ENCODE assay signal across 47 mouse cellular contexts in genomic region chr7:86344253-86344652, GRCm38 (mm10). TPM values are rescaled to one million over a fixed set of nuclear protein-coding genes. Genes with fewer than 3 reads are reported as not detected.
"Had no signal": no experiment of that assay in that cellular context is flagged by ENCODE, and none has a peak within 500 bp of the region (broad histone marks: within the 10 kb centered on the region; RNA-seq: fewer than 3 reads in every experiment).

No protein-coding gene starts in this region.

- ATAC-seq: liver, embryonic 12.5 days; liver, postnatal 0 days; lung, postnatal 0 days; midbrain, embryonic 13.5 days; midbrain, embryonic 15.5 days; midbrain, embryonic 16.5 days had no signal

- DNase-seq: left cerebral cortex, postnatal 4 days; liver; liver, embryonic 13.5 days; liver, postnatal 0 days; lung, adult 18-20 months; lung, adult 2 months; lung, embryonic 14.5 days; lung, postnatal 10 days; lung, postnatal 14 days; lung, postnatal 36 days; lung, postnatal 4 days; midbrain, embryonic 14.5 days had no signal

- H3K27me3 ChIP-seq: limb, embryonic 12.5 days; limb, embryonic 13.5 days; limb, embryonic 15.5 days; liver, embryonic 12.5 days; liver, embryonic 13.5 days; liver, embryonic 15.5 days; lung, embryonic 15.5 days; megakaryocyte, embryonic 14.5 days; midbrain, embryonic 12.5 days; midbrain, embryonic 13.5 days; midbrain, embryonic 15.5 days; neural tube, embryonic 12.5 days; neural tube, embryonic 13.5 days had no signal

- H3K9ac ChIP-seq: limb, embryonic 12.5 days; limb, embryonic 13.5 days; limb, embryonic 15.5 days; liver, embryonic 12.5 days; liver, embryonic 13.5 days; liver, embryonic 14.5 days; liver, embryonic 15.5 days; liver, postnatal 0 days; lung, embryonic 14.5 days; lung, embryonic 15.5 days; midbrain, embryonic 12.5 days; midbrain, embryonic 13.5 days; midbrain, embryonic 15.5 days; neural tube, embryonic 12.5 days; neural tube, embryonic 13.5 days had no signal

- H3K36me3 ChIP-seq: limb, embryonic 10.5 days; limb, embryonic 12.5 days; limb, embryonic 13.5 days; limb, embryonic 15.5 days; liver, embryonic 12.5 days; liver, embryonic 13.5 days; liver, embryonic 15.5 days; lung, embryonic 15.5 days; midbrain, embryonic 10.5 days; midbrain, embryonic 12.5 days; midbrain, embryonic 13.5 days; midbrain, embryonic 15.5 days; neural tube, embryonic 12.5 days; neural tube, embryonic 13.5 days had no signal

- H3K27ac ChIP-seq: limb, embryonic 10.5 days; limb, embryonic 12.5 days; limb, embryonic 13.5 days; limb, embryonic 15.5 days; liver, embryonic 12.5 days; liver, embryonic 13.5 days; liver, embryonic 14.5 days; liver, embryonic 15.5 days; lung, embryonic 15.5 days; macrophage; midbrain, embryonic 10.5 days; midbrain, embryonic 12.5 days; midbrain, embryonic 13.5 days; midbrain, embryonic 15.5 days; neural tube, embryonic 12.5 days; neural tube, embryonic 13.5 days had no signal

- H3K4me1 ChIP-seq: limb, embryonic 10.5 days; limb, embryonic 12.5 days; limb, embryonic 13.5 days; limb, embryonic 15.5 days; liver, embryonic 12.5 days; liver, embryonic 13.5 days; liver, embryonic 15.5 days; lung, embryonic 15.5 days; megakaryocyte, embryonic 14.5 days; midbrain, embryonic 10.5 days; midbrain, embryonic 12.5 days; midbrain, embryonic 13.5 days; midbrain, embryonic 15.5 days; neural tube, embryonic 12.5 days; neural tube, embryonic 13.5 days had no signal

- H3K4me3 ChIP-seq: limb, embryonic 10.5 days; limb, embryonic 12.5 days; limb, embryonic 13.5 days; limb, embryonic 15.5 days; liver, embryonic 12.5 days; liver, embryonic 13.5 days; liver, embryonic 15.5 days; lung, embryonic 15.5 days; megakaryocyte, embryonic 14.5 days; midbrain, embryonic 10.5 days; midbrain, embryonic 12.5 days; midbrain, embryonic 13.5 days; midbrain, embryonic 15.5 days; myocyte; neural tube, embryonic 12.5 days; neural tube, embryonic 13.5 days had no signal

- H3K9me3 ChIP-seq: limb, embryonic 10.5 days; limb, embryonic 15.5 days; liver, embryonic 12.5 days; liver, embryonic 13.5 days; liver, embryonic 15.5 days; lung, embryonic 15.5 days; megakaryocyte, embryonic 14.5 days; midbrain, embryonic 10.5 days; midbrain, embryonic 12.5 days; midbrain, embryonic 13.5 days; midbrain, embryonic 15.5 days; neural tube, embryonic 12.5 days; neural tube, embryonic 13.5 days had no signal

RNA-seq across cellular contexts. Expression of gene Olfr307, which starts 6.9 kb away (rescaled TPM):
- total RNA-seq: left cerebral cortex, postnatal 14 days; left cerebral cortex, postnatal 25 days; left cerebral cortex, postnatal 36 days; left cerebral cortex, postnatal 4 days; liver, adult 2 months; megakaryocyte progenitor cell, adult 5-6 weeks; megakaryocyte, adult 5-6 weeks; megakaryocyte-erythroid progenitor cell, adult 5-6 weeks; midbrain, postnatal 0 days; monocyte, adult 5-6 weeks had no signal
- polyA plus RNA-seq: limb, embryonic 10.5 days; limb, embryonic 11.5 days; limb, embryonic 12.5 days; limb, embryonic 13.5 days; limb, embryonic 14.5 days; limb, embryonic 15.5 days; liver, adult 2 months; liver, embryonic 11.5 days; liver, embryonic 12.5 days; liver, embryonic 13.5 days; liver, embryonic 14.5 days; liver, embryonic 15.5 days; liver, embryonic 16.5 days; liver, postnatal 0 days; lung, adult 2 months; lung, embryonic 14.5 days; lung, embryonic 15.5 days; lung, embryonic 16.5 days; lung, postnatal 0 days; macrophage; midbrain, embryonic 10.5 days; midbrain, embryonic 11.5 days; midbrain, embryonic 12.5 days; midbrain, embryonic 13.5 days; midbrain, embryonic 14.5 days; midbrain, embryonic 15.5 days; midbrain, embryonic 16.5 days; midbrain, postnatal 0 days; myocyte; neural tube, embryonic 11.5 days; neural tube, embryonic 12.5 days; neural tube, embryonic 13.5 days had no signal

RNA-seq across cellular contexts. Expression of gene Olfr308, which starts 18.8 kb away (rescaled TPM):
- total RNA-seq: left cerebral cortex, postnatal 14 days; left cerebral cortex, postnatal 25 days; left cerebral cortex, postnatal 36 days; left cerebral cortex, postnatal 4 days; liver, adult 2 months; megakaryocyte progenitor cell, adult 5-6 weeks; megakaryocyte, adult 5-6 weeks; megakaryocyte-erythroid progenitor cell, adult 5-6 weeks; midbrain, postnatal 0 days; monocyte, adult 5-6 weeks had no signal
- polyA plus RNA-seq: limb, embryonic 10.5 days; limb, embryonic 11.5 days; limb, embryonic 12.5 days; limb, embryonic 13.5 days; limb, embryonic 14.5 days; limb, embryonic 15.5 days; liver, adult 2 months; liver, embryonic 11.5 days; liver, embryonic 12.5 days; liver, embryonic 13.5 days; liver, embryonic 14.5 days; liver, embryonic 15.5 days; liver, embryonic 16.5 days; liver, postnatal 0 days; lung, adult 2 months; lung, embryonic 14.5 days; lung, embryonic 15.5 days; lung, embryonic 16.5 days; lung, postnatal 0 days; macrophage; midbrain, embryonic 10.5 days; midbrain, embryonic 11.5 days; midbrain, embryonic 12.5 days; midbrain, embryonic 13.5 days; midbrain, embryonic 14.5 days; midbrain, embryonic 15.5 days; midbrain, embryonic 16.5 days; midbrain, postnatal 0 days; myocyte; neural tube, embryonic 11.5 days; neural tube, embryonic 12.5 days; neural tube, embryonic 13.5 days had no signal

RNA-seq across cellular contexts. Expression of gene Olfr305, which starts 22.5 kb away (rescaled TPM):
- total RNA-seq: left cerebral cortex, postnatal 14 days; left cerebral cortex, postnatal 25 days; left cerebral cortex, postnatal 36 days; left cerebral cortex, postnatal 4 days; liver, adult 2 months; megakaryocyte progenitor cell, adult 5-6 weeks; megakaryocyte, adult 5-6 weeks; megakaryocyte-erythroid progenitor cell, adult 5-6 weeks; midbrain, postnatal 0 days; monocyte, adult 5-6 weeks had no signal
- polyA plus RNA-seq: limb, embryonic 10.5 days; limb, embryonic 11.5 days; limb, embryonic 12.5 days; limb, embryonic 13.5 days; limb, embryonic 14.5 days; limb, embryonic 15.5 days; liver, adult 2 months; liver, embryonic 11.5 days; liver, embryonic 12.5 days; liver, embryonic 13.5 days; liver, embryonic 14.5 days; liver, embryonic 15.5 days; liver, embryonic 16.5 days; liver, postnatal 0 days; lung, adult 2 months; lung, embryonic 14.5 days; lung, embryonic 15.5 days; lung, embryonic 16.5 days; lung, postnatal 0 days; macrophage; midbrain, embryonic 10.5 days; midbrain, embryonic 11.5 days; midbrain, embryonic 12.5 days; midbrain, embryonic 13.5 days; midbrain, embryonic 14.5 days; midbrain, embryonic 15.5 days; midbrain, embryonic 16.5 days; midbrain, postnatal 0 days; myocyte; neural tube, embryonic 11.5 days; neural tube, embryonic 12.5 days; neural tube, embryonic 13.5 days had no signal

RNA-seq across cellular contexts. Expression of gene Olfr309, which starts 30.7 kb away (rescaled TPM):
- total RNA-seq: left cerebral cortex, postnatal 14 days; left cerebral cortex, postnatal 25 days; left cerebral cortex, postnatal 36 days; left cerebral cortex, postnatal 4 days; liver, adult 2 months; megakaryocyte progenitor cell, adult 5-6 weeks; megakaryocyte, adult 5-6 weeks; megakaryocyte-erythroid progenitor cell, adult 5-6 weeks; midbrain, postnatal 0 days; monocyte, adult 5-6 weeks had no signal
- polyA plus RNA-seq: limb, embryonic 10.5 days; limb, embryonic 11.5 days; limb, embryonic 12.5 days; limb, embryonic 13.5 days; limb, embryonic 14.5 days; limb, embryonic 15.5 days; liver, adult 2 months; liver, embryonic 11.5 days; liver, embryonic 12.5 days; liver, embryonic 13.5 days; liver, embryonic 14.5 days; liver, embryonic 15.5 days; liver, embryonic 16.5 days; liver, postnatal 0 days; lung, adult 2 months; lung, embryonic 14.5 days; lung, embryonic 15.5 days; lung, embryonic 16.5 days; lung, postnatal 0 days; macrophage; midbrain, embryonic 10.5 days; midbrain, embryonic 11.5 days; midbrain, embryonic 12.5 days; midbrain, embryonic 13.5 days; midbrain, embryonic 14.5 days; midbrain, embryonic 15.5 days; midbrain, embryonic 16.5 days; midbrain, postnatal 0 days; myocyte; neural tube, embryonic 11.5 days; neural tube, embryonic 12.5 days; neural tube, embryonic 13.5 days had no signal

RNA-seq across cellular contexts. Expression of gene Olfr304, which starts 42.2 kb away (rescaled TPM):
- total RNA-seq: left cerebral cortex, postnatal 14 days; left cerebral cortex, postnatal 25 days; left cerebral cortex, postnatal 36 days; left cerebral cortex, postnatal 4 days; liver, adult 2 months; megakaryocyte progenitor cell, adult 5-6 weeks; megakaryocyte, adult 5-6 weeks; megakaryocyte-erythroid progenitor cell, adult 5-6 weeks; midbrain, postnatal 0 days; monocyte, adult 5-6 weeks had no signal
- polyA plus RNA-seq: limb, embryonic 10.5 days; limb, embryonic 11.5 days; limb, embryonic 12.5 days; limb, embryonic 13.5 days; limb, embryonic 14.5 days; limb, embryonic 15.5 days; liver, adult 2 months; liver, embryonic 11.5 days; liver, embryonic 12.5 days; liver, embryonic 13.5 days; liver, embryonic 14.5 days; liver, embryonic 15.5 days; liver, embryonic 16.5 days; liver, postnatal 0 days; lung, adult 2 months; lung, embryonic 14.5 days; lung, embryonic 15.5 days; lung, embryonic 16.5 days; lung, postnatal 0 days; macrophage; midbrain, embryonic 10.5 days; midbrain, embryonic 11.5 days; midbrain, embryonic 12.5 days; midbrain, embryonic 13.5 days; midbrain, embryonic 14.5 days; midbrain, embryonic 15.5 days; midbrain, embryonic 16.5 days; midbrain, postnatal 0 days; myocyte; neural tube, embryonic 11.5 days; neural tube, embryonic 12.5 days; neural tube, embryonic 13.5 days had no signal
